Mouse (Mus musculus) midbrain, embryonic 13.5 days (tissue): ENCODE results near the gene Zrsr1. TPM values are rescaled to one million over a fixed set of nuclear protein-coding genes. Genes with fewer than 3 reads are reported as not detected.

ENCODE experiments used
- ATAC-seq: fragments of 200-750 bp; cut with Nextera tagmentation; 2 replicates; pipeline ENCODE4 v1.8.0; 2017; ENCODE audit warnings: mild to moderate bottlenecking, moderate TSS enrichment, moderate library complexity
- H3K27ac ChIP-seq: fragments of 300-500 bp; sonication (generic); 2 replicates; pipeline ENCODE4 v1.5.1; 2015; ENCODE audit warnings: inconsistent platforms, mild to moderate bottlenecking, moderate library complexity
- H3K27me3 ChIP-seq: fragments of 300-500 bp; sonication (generic); 2 replicates; pipeline ENCODE4 v1.6.1; 2015; ENCODE audit warnings: mild to moderate bottlenecking, inconsistent platforms
- H3K36me3 ChIP-seq: fragments of 300-500 bp; sonication (generic); 2 replicates; pipeline ENCODE4 v1.6.1; 2015; ENCODE audit warnings: mild to moderate bottlenecking, inconsistent platforms
- H3K4me1 ChIP-seq: fragments of 300-500 bp; sonication (generic); replicated peaks from 2 replicates; pipeline ENCODE4 v1.6.1; 2015; ENCODE audit warnings: inconsistent platforms
- H3K4me2 ChIP-seq: fragments of 300-500 bp; sonication (generic); replicated peaks from 2 replicates; pipeline ENCODE4 v1.6.1; 2015; ENCODE audit warnings: moderate library complexity, mild to moderate bottlenecking, inconsistent platforms
- H3K4me3 ChIP-seq: fragments of 300-500 bp; sonication (generic); replicated peaks from 2 replicates; pipeline ENCODE4 v1.5.1; 2015; ENCODE audit warnings: mild to moderate bottlenecking, inconsistent platforms
- H3K9ac ChIP-seq: fragments of 300-500 bp; sonication (generic); replicated peaks from 2 replicates; pipeline ENCODE4 v1.6.1; 2015; ENCODE audit warnings: mild to moderate bottlenecking, inconsistent platforms
- H3K9me3 ChIP-seq: fragments of 300-500 bp; sonication (generic); 2 replicates; pipeline ENCODE4 v1.6.1; 2016; ENCODE audit warnings: mild to moderate bottlenecking, inconsistent platforms
- WGBS: fragments of 180-500 bp; shearing (Covaris S2); methylation state at CpG from one replicate; pipeline ENCODE4 v1.1.7; 2015; 5-methylcytosine and 5-hydroxymethylcytosine counted together
- polyA plus RNA-seq: library from polyadenylated mRNA; unstranded; fragments of >200 nt; fragmentation: Nextera tagmentation; extraction: Ambion mirVana; gene quantifications from 2 replicates; pipeline ENCODE4 v1.2.1, GENCODE M21; 2015

The Zrsr1 gene
- polyA plus RNA-seq: 5.8 and 6.7 TPM in 2 replicates

GRCm38 (mm10) chr11:22971835-22972709, at the start of gene Zrsr1:
TSS of gene Zrsr1 (plus strand) at chr11:22972005.
- Histone ChIP-seq H3K9me3 (peaks cover 33% of the 10 kb centered on the region), H3K36me3 (peaks cover 36% of the 10 kb centered on the region), H3K4me1 (peaks cover 30% of the 10 kb centered on the region), H3K4me3 (peak within 1 kb of the TSS; percentile 59), H3K4me2 (peak within 1 kb of the TSS; percentile 70), H3K27me3 (no peaks in the 10 kb centered on the region), H3K27ac (peak within 1 kb of the TSS; percentile 70), H3K9ac (peak within 1 kb of the TSS; percentile 72)
- 44% methylated on average over 56 of the region's 56 CpGs for WGBS
- peak; percentile 88 for ATAC-seq

- Histone ChIP-seq H3K9ac (no peak overlapping the region), H3K27me3 (no peaks in the 10 kb centered on the region), H3K9me3 (no peaks in the 10 kb centered on the region), H3K4me1 (0 out of 2 replicates have a peak, but pooled peaks cover 3% of the 10 kb centered on the region), H3K4me2 (no peak overlapping the region), H3K36me3 (no peaks in the 10 kb centered on the region), H3K4me3 (no peak overlapping the region), H3K27ac (no peak overlapping the region)
- 87% methylated on average over 2 of the region's 2 CpGs for WGBS
- ATAC-seq: no peak
Observed at GRCm38 (mm10) chr11:22922546-22922945, 49.3 kb upstream of the Zrsr1 start.

GRCm38 (mm10) chr11:22923606-22924005, 48.2 kb upstream of the Zrsr1 start:
- Histone ChIP-seq H3K36me3 (no peaks in the 10 kb centered on the region), H3K27me3 (no peaks in the 10 kb centered on the region), H3K9ac (no peak overlapping the region), H3K4me2 (no peak overlapping the region), H3K27ac (no peak overlapping the region), H3K9me3 (no peaks in the 10 kb centered on the region), H3K4me1 (0 out of 2 replicates have a peak, but pooled peaks cover 3% of the 10 kb centered on the region), H3K4me3 (no peak overlapping the region)
- 66% methylated on average over 2 of the region's 2 CpGs for WGBS
- no peak for ATAC-seq

- no peaks in the 10 kb centered on the region for H3K27me3 ChIP-seq
- no peaks in the 10 kb centered on the region for H3K36me3 ChIP-seq
- WGBS: 92% methylated on average over 8 of the region's 8 CpGs
- H3K27ac ChIP-seq: no peak overlapping the region
- H3K4me1 ChIP-seq: 0 out of 2 replicates have a peak, but pooled peaks cover 3% of the 10 kb centered on the region
- no peak overlapping the region for H3K4me2 ChIP-seq
- H3K4me3 ChIP-seq: no peak overlapping the region
- ATAC-seq: no peak
- H3K9ac ChIP-seq: no peak overlapping the region
- H3K9me3 ChIP-seq: no peaks in the 10 kb centered on the region
Observed at GRCm38 (mm10) chr11:22928586-22929169, 43.1 kb upstream of the Zrsr1 start.

GRCm38 (mm10) chr11:22930129-22930528, 41.7 kb upstream of the Zrsr1 start:
- ATAC-seq: no peak
- no peak overlapping the region for H3K4me3 ChIP-seq
- H3K4me2 ChIP-seq: no peak overlapping the region
- 0 out of 2 replicates have a peak, but pooled peaks cover 6% of the 10 kb centered on the region for H3K4me1 ChIP-seq
- H3K9me3 ChIP-seq: no peaks in the 10 kb centered on the region
- no peaks in the 10 kb centered on the region for H3K36me3 ChIP-seq
- no peak overlapping the region for H3K27ac ChIP-seq
- no peak overlapping the region for H3K9ac ChIP-seq
- H3K27me3 ChIP-seq: no peaks in the 10 kb centered on the region
- 51% methylated on average over 2 of the region's 2 CpGs for WGBS

GRCm38 (mm10) chr11:22931320-22931905, 40.4 kb upstream of the Zrsr1 start:
- Histone ChIP-seq H3K4me1 (peaks cover 15% of the 10 kb centered on the region), H3K4me2 (no peak overlapping the region), H3K27me3 (no peaks in the 10 kb centered on the region), H3K9ac (no peak overlapping the region), H3K9me3 (no peaks in the 10 kb centered on the region), H3K36me3 (no peaks in the 10 kb centered on the region), H3K27ac (no peak overlapping the region), H3K4me3 (no peak overlapping the region)
- ATAC-seq: no peak
- WGBS: 92% methylated on average over 2 of the region's 2 CpGs

- H3K36me3 ChIP-seq: no peaks in the 10 kb centered on the region
- H3K9me3 ChIP-seq: no peaks in the 10 kb centered on the region
- no peaks in the 10 kb centered on the region for H3K27me3 ChIP-seq
- no peak overlapping the region for H3K4me3 ChIP-seq
- H3K27ac ChIP-seq: no peak overlapping the region
- peaks cover 16% of the 10 kb centered on the region for H3K4me1 ChIP-seq
- no peak for ATAC-seq
- no peak overlapping the region for H3K4me2 ChIP-seq
- no peak overlapping the region for H3K9ac ChIP-seq
Observed at GRCm38 (mm10) chr11:22932167-22932566, 39.6 kb upstream of the Zrsr1 start.

- H3K9me3 ChIP-seq: no peaks in the 10 kb centered on the region
- no peak overlapping the region for H3K4me2 ChIP-seq
- H3K4me1 ChIP-seq: peaks cover 14% of the 10 kb centered on the region
- no peak for ATAC-seq
- no peaks in the 10 kb centered on the region for H3K36me3 ChIP-seq
- no peak overlapping the region for H3K4me3 ChIP-seq
- no peaks in the 10 kb centered on the region for H3K27me3 ChIP-seq
- no peak overlapping the region for H3K27ac ChIP-seq
- no peak overlapping the region for H3K9ac ChIP-seq
- 62% methylated on average over 5 of the region's 5 CpGs for WGBS
Observed at GRCm38 (mm10) chr11:22936446-22937125, 35.2 kb upstream of the Zrsr1 start.

- H3K27ac ChIP-seq: no peak overlapping the region
- WGBS: 98% methylated on average over 4 of the region's 4 CpGs
- H3K9me3 ChIP-seq: no peaks in the 10 kb centered on the region
- no peaks in the 10 kb centered on the region for H3K36me3 ChIP-seq
- H3K4me1 ChIP-seq: peaks cover 14% of the 10 kb centered on the region
- no peaks in the 10 kb centered on the region for H3K27me3 ChIP-seq
- no peak overlapping the region for H3K9ac ChIP-seq
- no peak overlapping the region for H3K4me2 ChIP-seq
- ATAC-seq: no peak
- H3K4me3 ChIP-seq: no peak overlapping the region
Observed at GRCm38 (mm10) chr11:22937716-22938316, 34.0 kb upstream of the Zrsr1 start.

GRCm38 (mm10) chr11:22938983-22939382, 32.8 kb upstream of the Zrsr1 start:
- no peaks in the 10 kb centered on the region for H3K9me3 ChIP-seq
- H3K4me1 ChIP-seq: peaks cover 14% of the 10 kb centered on the region
- ATAC-seq: no peak
- H3K4me2 ChIP-seq: no peak overlapping the region
- no peak overlapping the region for H3K4me3 ChIP-seq
- no peak overlapping the region for H3K27ac ChIP-seq
- no peaks in the 10 kb centered on the region for H3K36me3 ChIP-seq
- no peak overlapping the region for H3K9ac ChIP-seq
- H3K27me3 ChIP-seq: no peaks in the 10 kb centered on the region
- 86% methylated on average over 2 of the region's 2 CpGs for WGBS

GRCm38 (mm10) chr11:22949101-22949500, 22.7 kb upstream of the Zrsr1 start:
- H3K36me3 ChIP-seq: 0 out of 2 replicates have a peak, but pooled peaks cover 8% of the 10 kb centered on the region
- no peak for ATAC-seq
- H3K4me1 ChIP-seq: no peaks in the 10 kb centered on the region
- H3K4me3 ChIP-seq: no peak overlapping the region
- H3K4me2 ChIP-seq: no peak overlapping the region
- no peak overlapping the region for H3K9ac ChIP-seq
- 73% methylated on average over 1 of the region's 1 CpGs for WGBS
- no peaks in the 10 kb centered on the region for H3K9me3 ChIP-seq
- no peak overlapping the region for H3K27ac ChIP-seq
- H3K27me3 ChIP-seq: no peaks in the 10 kb centered on the region
